Mouse (Mus musculus) lung, postnatal 25 days (tissue): ENCODE measurements around the gene Bbip1.
"Not testable (repeated sequence)": the region's sequence is repeated elsewhere in the genome, so short reads cannot be mapped to it uniquely, and the experiment has no call there.

Source experiments
- DNase-seq: peaks from one replicate; pipeline ENCODE4 v3.0.0; 2022; ENCODE audit warnings: low spot score

The Bbip1 gene

GRCm38 (mm10) chr19:53925338-53925751 is 19.1 kb downstream of the Bbip1 start:
- DNase-seq, result peak; percentile 15

GRCm38 (mm10) chr19:53921996-53922395 is 22.4 kb downstream of the Bbip1 start:
- DNase-seq, result peak; percentile 27

GRCm38 (mm10) chr19:53919541-53919940 is 24.9 kb downstream of the Bbip1 start:
- DNase-seq, result no peak

- no peak for DNase-seq
Observed at GRCm38 (mm10) chr19:53914950-53915349, 29.5 kb downstream of the Bbip1 start.

- not testable (repeated sequence) for DNase-seq
Observed at GRCm38 (mm10) chr19:53906703-53907070, 37.7 kb downstream of the Bbip1 start.

- DNase-seq, result peak; percentile 15
Observed at GRCm38 (mm10) chr19:53906033-53906702, 38.3 kb downstream of the Bbip1 start.

- DNase-seq, result no peak
Observed at GRCm38 (mm10) chr19:53904833-53905480, 39.5 kb downstream of the Bbip1 start.

GRCm38 (mm10) chr19:53903507-53904321 is 40.7 kb downstream of the Bbip1 start:
- DNase-seq, result peak; percentile 65

- DNase-seq, result peak; percentile 97
Observed at GRCm38 (mm10) chr19:53902739-53903487, 41.5 kb downstream of the Bbip1 start.

GRCm38 (mm10) chr19:53901931-53902738 is 42.3 kb downstream of the Bbip1 start:
- DNase-seq, result no peak

GRCm38 (mm10) chr19:53899941-53900610 is 44.4 kb downstream of the Bbip1 start:
- peak; percentile 48 for DNase-seq

GRCm38 (mm10) chr19:53898970-53899900 is 45.2 kb downstream of the Bbip1 start:
- no peak for DNase-seq

- DNase-seq, result no peak
Observed at GRCm38 (mm10) chr19:53898498-53898897, 45.9 kb downstream of the Bbip1 start.

- no peak for DNase-seq
Observed at GRCm38 (mm10) chr19:53898046-53898445, 46.4 kb downstream of the Bbip1 start.

GRCm38 (mm10) chr19:53894538-53895121 is 49.8 kb downstream of the Bbip1 start:
- peak; percentile 64 for DNase-seq

GRCm38 (mm10) chr19:53893711-53894171 is 50.7 kb downstream of the Bbip1 start:
- DNase-seq, result peak; percentile 59

GRCm38 (mm10) chr19:53892838-53893359 is 51.5 kb downstream of the Bbip1 start:
- DNase-seq, result no peak

GRCm38 (mm10) chr19:53892061-53892460 is 52.4 kb downstream of the Bbip1 start, which contains the start of gene Pdcd4:
Gene Pdcd4, plus strand, starts transcription at chr19:53892231.
- DNase-seq, result no peak

- DNase-seq, result no peak
Observed at GRCm38 (mm10) chr19:53891569-53891968, 52.9 kb downstream of the Bbip1 start.
